Mouse (Mus musculus): ENCODE measurements around the gene Gm11733. TPM values are rescaled to one million over a fixed set of nuclear protein-coding genes. Genes with fewer than 3 reads are reported as not detected.

Gene Gm11733
- polyA plus RNA-seq (2014; fragmentation: Illumina TruSeq; extraction: RNeasy Lipid Tissue Mini Kit (QIAGEN cat#74804); ENCODE audit: low read depth, low replicate concordance) = not detected

GRCm38 (mm10) chr11:117484198-117484597 lies at the start of gene Gm11733:
Gene Gm11733, plus strand, starts transcription at chr11:117484368.

Other genes with a start within 250 kb of the Gm11733 start
- gene Tnrc6c, start 169.9 kb downstream of the Gm11733 start, polyA plus RNA-seq (2014; fragmentation: Illumina TruSeq; extraction: RNeasy Lipid Tissue Mini Kit (QIAGEN cat#74804); ENCODE audit: low read depth, low replicate concordance) = 2.5 TPM

Measured in liver, adult 10 weeks (tissue).